Mouse (Mus musculus) megakaryocyte, embryonic 14.5 days (primary cell): Measurements from ENCODE around the gene Odf3l1.

Experiments used
- FLI1 ChIP-seq: IDR thresholded peaks from 2 replicates; pipeline ENCODE4 v1.6.1; 2012; ENCODE audit warnings: low read length, inconsistent platforms, mixed read lengths
- GATA1 ChIP-seq: IDR thresholded peaks from 3 replicates; pipeline ENCODE4 v1.6.1; 2012; ENCODE audit warnings: mixed read lengths, low read length, inconsistent platforms, borderline replicate concordance

DNA sequence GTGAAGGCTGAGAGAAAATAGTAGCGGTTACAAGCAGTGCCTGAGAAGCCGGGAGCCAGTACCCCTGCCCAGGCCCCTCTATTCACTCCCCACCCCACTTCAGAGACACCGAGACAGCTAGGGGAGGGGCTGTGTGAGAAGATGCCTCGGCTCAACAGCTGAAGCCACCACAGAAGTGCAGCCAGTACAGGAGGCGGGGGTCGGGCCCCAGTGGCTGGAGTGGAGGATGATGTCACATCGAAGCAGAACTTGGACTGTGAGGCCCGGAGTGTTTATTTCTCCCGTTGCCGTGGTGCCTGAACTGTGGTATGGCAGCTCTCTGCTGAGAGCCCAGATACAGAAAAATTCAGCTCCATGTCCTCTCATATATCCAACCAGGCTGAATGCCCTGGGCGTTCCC, 12.7 kb downstream of the Odf3l1 start:
- no peak for TF ChIP-seq GATA1
- TF ChIP-seq FLI1: no peak
